Mouse (Mus musculus) hindbrain, embryonic 12.5 days (tissue): ENCODE measurements around the gene Senp8. TPM values are rescaled to one million over a fixed set of nuclear protein-coding genes. Genes with fewer than 3 reads are reported as not detected.
A peak's percentile ranks its signal among the peaks of the same experiment; 100 is the strongest.

ENCODE experiments used
- ATAC-seq: fragments of 200-750 bp; cut with Nextera tagmentation; 2 replicates; pipeline ENCODE4 v1.8.0; 2017; ENCODE audit warnings: moderate TSS enrichment; ENCODE audit not compliant: low FRiP score
- H3K27ac ChIP-seq: fragments of 300-500 bp; sonication (generic); 2 replicates; pipeline ENCODE4 v1.5.1; 2016; ENCODE audit warnings: mild to moderate bottlenecking
- H3K27me3 ChIP-seq: fragments of 300-500 bp; sonication (generic); 2 replicates; pipeline ENCODE4 v1.6.1; 2016; ENCODE audit warnings: mild to moderate bottlenecking
- H3K36me3 ChIP-seq: fragments of 300-500 bp; sonication (generic); 2 replicates; pipeline ENCODE4 v1.6.1; 2016; ENCODE audit warnings: mild to moderate bottlenecking
- H3K4me1 ChIP-seq: fragments of 300-500 bp; sonication (generic); 2 replicates; pipeline ENCODE4 v1.6.1; 2016
- H3K4me2 ChIP-seq: fragments of 300-500 bp; sonication (generic); replicated peaks from 2 replicates; pipeline ENCODE4 v1.6.1; 2016; ENCODE audit warnings: mild to moderate bottlenecking
- H3K4me3 ChIP-seq: fragments of 300-500 bp; sonication (generic); 2 replicates; pipeline ENCODE4 v1.5.1; 2016; ENCODE audit warnings: mild to moderate bottlenecking
- H3K9ac ChIP-seq: fragments of 300-500 bp; sonication (generic); 2 replicates; pipeline ENCODE4 v1.6.1; 2016; ENCODE audit warnings: mild to moderate bottlenecking, moderate library complexity
- H3K9me3 ChIP-seq: fragments of 300-500 bp; sonication (generic); replicated peaks from 2 replicates; pipeline ENCODE4 v1.6.1; 2016; ENCODE audit warnings: mild to moderate bottlenecking
- WGBS: fragments of 180-500 bp; shearing (Covaris S2); methylation state at CpG from one replicate; pipeline ENCODE4 v1.1.7; 2016; 5-methylcytosine and 5-hydroxymethylcytosine counted together
- polyA plus RNA-seq: library from polyadenylated mRNA; unstranded; fragments of >200 nt; fragmentation: Nextera tagmentation; extraction: Ambion mirVana; gene quantifications from 2 replicates; pipeline ENCODE4 v1.2.1, GENCODE M21; 2016

Gene Senp8
- polyA plus RNA-seq, 1 experiment from 2014 or later, result 16.1 TPM

DNA sequence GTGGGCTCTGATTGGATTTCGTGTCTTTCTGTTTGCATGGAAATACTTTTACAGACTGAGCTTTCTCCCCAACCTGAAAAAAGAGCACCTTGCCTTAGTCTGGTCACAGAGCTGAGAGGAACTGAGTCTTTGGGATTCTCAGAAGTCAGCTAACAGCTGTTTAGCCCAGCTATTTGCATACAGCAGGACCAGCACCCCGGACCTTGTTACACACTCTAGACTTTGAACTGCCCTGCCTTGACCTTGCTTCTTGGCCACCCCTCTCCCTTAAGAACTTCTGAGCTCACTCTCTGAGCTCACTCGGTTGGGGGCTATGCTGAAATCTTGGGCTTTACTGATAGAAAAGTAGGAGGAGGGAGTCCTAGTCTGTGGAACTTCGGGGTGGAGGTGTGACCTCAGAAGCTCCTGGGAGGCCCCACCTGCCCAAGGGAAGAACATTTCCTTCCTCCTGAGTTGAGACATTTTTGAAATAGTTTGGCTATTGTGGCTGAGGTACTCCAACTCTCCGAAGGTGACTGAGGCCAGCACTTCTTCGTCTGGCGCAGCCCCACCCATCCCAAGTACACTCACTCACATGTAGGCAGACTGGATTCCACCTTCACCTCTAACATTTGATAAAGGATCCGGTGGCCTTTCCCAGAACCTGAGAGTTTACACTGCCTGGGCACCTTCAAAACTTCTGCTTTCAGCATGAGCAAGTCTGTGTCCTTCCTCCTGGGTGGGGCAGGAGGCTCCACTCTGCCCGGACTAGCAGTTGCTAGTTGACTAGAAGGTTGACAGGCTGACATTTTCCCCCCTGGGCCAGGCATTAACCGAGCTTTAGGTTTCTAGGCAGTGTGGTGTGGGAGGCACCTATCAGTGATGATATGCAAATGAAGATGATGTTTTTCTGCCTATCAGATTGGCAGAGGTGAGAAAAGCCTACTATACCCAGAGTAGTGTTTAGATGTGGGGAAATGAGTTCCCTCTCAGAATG, 43.4 kb downstream of the Senp8 start:
- no peak overlapping the region for H3K27ac ChIP-seq
- H3K9ac ChIP-seq, result no peak overlapping the region
- H3K4me3 ChIP-seq, result no peak overlapping the region
- no peaks in the 10 kb centered on the region for H3K27me3 ChIP-seq
- no peaks in the 10 kb centered on the region for H3K36me3 ChIP-seq
- H3K9me3 ChIP-seq, result no peaks in the 10 kb centered on the region
- no peak for ATAC-seq
- H3K4me2 ChIP-seq, result no peak overlapping the region
- H3K4me1 ChIP-seq, result no peaks in the 10 kb centered on the region
- WGBS, result 68% methylated on average over 10 of the region's 10 CpGs

DNA sequence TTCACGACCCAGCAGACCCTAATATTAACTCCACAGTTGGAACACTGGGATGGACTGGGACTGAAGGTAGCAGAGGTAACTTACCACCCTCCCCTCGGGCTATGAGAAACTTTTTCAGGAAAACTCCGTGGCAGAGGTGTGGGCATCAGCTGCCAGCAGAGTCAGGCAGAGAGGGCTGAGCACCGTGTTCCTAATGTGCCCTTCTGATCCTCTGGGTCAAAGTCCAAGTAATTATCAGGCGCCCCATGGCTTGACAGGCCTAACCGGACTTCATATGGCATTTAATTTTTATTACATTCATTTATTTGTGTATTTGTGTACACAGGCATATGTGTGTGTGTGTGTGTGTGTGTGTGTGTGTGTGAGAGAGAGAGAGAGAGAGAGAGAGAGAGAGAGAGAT, 47.4 kb downstream of the Senp8 start:
- no peaks in the 10 kb centered on the region for H3K36me3 ChIP-seq
- H3K4me1 ChIP-seq, result no peaks in the 10 kb centered on the region
- no peak overlapping the region for H3K4me2 ChIP-seq
- H3K9ac ChIP-seq, result no peak overlapping the region
- 70% methylated on average over 6 of the region's 6 CpGs for WGBS
- H3K9me3 ChIP-seq, result no peaks in the 10 kb centered on the region
- no peak overlapping the region for H3K27ac ChIP-seq
- no peak overlapping the region for H3K4me3 ChIP-seq
- no peak for ATAC-seq
- no peaks in the 10 kb centered on the region for H3K27me3 ChIP-seq

DNA sequence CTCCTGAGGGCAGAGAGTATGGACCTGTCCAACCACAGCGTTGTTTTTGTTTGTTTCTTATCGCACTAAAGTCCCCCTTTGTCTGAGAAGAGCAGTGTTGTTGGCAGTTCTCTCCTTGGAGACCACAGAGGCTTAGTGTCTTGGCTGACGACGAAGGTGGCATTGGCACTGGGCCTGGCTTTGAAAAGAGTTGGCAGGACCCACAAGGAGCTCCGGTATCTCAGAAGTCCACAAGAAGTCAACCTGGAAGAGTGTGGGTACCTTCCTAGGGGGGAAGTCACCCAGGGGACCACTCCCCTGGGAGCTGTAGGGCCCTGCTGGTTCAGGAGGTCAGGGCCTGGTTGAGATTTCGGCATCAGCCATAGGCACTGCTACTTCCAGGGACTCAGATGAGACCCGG, 49.4 kb downstream of the Senp8 start:
- Histone ChIP-seq H3K36me3 (no peaks in the 10 kb centered on the region), H3K4me3 (no peak overlapping the region), H3K9me3 (no peaks in the 10 kb centered on the region), H3K4me2 (no peak overlapping the region), H3K9ac (no peak overlapping the region), H3K27me3 (no peaks in the 10 kb centered on the region), H3K4me1 (no peaks in the 10 kb centered on the region), H3K27ac (no peak overlapping the region)
- 82% methylated on average over 7 of the region's 7 CpGs for WGBS
- no peak for ATAC-seq

DNA sequence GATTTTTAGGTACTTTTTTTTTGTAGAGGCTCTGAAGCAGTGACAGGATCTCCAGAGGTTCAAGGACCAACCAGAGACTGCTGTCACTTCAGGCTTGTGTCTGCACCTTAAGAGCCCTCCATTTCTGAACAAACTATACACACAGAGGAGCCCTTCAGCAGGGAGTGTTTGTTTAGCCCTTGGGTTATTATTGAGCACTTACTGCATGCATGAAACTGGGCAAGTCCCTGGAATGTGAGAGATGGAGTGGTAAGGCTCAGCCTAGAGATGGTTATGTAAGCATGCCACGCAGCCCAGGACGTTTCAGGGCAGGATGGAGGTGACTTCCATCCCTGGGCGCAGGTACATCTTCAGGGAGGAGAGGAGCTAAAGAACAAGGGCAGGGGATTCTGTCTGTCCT, 54.1 kb downstream of the Senp8 start:
- H3K4me1 ChIP-seq, result peaks cover 8% of the 10 kb centered on the region

DNA sequence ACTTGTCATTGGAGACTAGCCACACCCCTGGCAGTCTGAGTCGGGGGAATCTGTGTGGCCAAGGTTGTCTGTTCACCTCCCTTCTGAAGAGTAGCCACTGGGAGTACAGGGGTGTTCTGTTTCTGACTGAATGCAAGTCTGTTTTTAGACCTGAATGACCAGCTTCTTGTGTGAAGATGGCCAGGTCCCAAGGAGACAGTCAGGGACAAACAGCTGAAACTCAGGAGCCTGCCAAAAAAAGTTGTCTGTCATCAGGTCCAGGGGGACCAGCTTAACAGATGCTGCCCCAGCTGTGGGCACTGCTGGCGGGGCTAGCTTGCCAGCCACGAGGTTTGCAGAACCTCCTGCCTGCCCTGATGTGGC, 55.1 kb downstream of the Senp8 start:
- Histone ChIP-seq H3K9ac (no peak overlapping the region), H3K4me2 (no peak overlapping the region), H3K27ac (no peak overlapping the region), H3K4me1 (peaks cover 8% of the 10 kb centered on the region), H3K4me3 (no peak overlapping the region), H3K9me3 (no peaks in the 10 kb centered on the region), H3K27me3 (peaks cover 5% of the 10 kb centered on the region; the same call in 1 of the 2 replicates), H3K36me3 (no peaks in the 10 kb centered on the region)
- no peak for ATAC-seq
- WGBS, result 31% methylated on average over 3 of the region's 3 CpGs

More for the DNA sequence above, 54.1 kb downstream of the Senp8 start:
- Histone ChIP-seq H3K4me3 (no peak overlapping the region), H3K36me3 (no peaks in the 10 kb centered on the region), H3K27ac (no peak overlapping the region), H3K9me3 (no peaks in the 10 kb centered on the region), H3K4me2 (no peak overlapping the region), H3K9ac (no peak overlapping the region), H3K27me3 (peaks cover 5% of the 10 kb centered on the region; the same call in 1 of the 2 replicates)
- 90% methylated on average over 3 of the region's 3 CpGs for WGBS
- no peak for ATAC-seq

DNA sequence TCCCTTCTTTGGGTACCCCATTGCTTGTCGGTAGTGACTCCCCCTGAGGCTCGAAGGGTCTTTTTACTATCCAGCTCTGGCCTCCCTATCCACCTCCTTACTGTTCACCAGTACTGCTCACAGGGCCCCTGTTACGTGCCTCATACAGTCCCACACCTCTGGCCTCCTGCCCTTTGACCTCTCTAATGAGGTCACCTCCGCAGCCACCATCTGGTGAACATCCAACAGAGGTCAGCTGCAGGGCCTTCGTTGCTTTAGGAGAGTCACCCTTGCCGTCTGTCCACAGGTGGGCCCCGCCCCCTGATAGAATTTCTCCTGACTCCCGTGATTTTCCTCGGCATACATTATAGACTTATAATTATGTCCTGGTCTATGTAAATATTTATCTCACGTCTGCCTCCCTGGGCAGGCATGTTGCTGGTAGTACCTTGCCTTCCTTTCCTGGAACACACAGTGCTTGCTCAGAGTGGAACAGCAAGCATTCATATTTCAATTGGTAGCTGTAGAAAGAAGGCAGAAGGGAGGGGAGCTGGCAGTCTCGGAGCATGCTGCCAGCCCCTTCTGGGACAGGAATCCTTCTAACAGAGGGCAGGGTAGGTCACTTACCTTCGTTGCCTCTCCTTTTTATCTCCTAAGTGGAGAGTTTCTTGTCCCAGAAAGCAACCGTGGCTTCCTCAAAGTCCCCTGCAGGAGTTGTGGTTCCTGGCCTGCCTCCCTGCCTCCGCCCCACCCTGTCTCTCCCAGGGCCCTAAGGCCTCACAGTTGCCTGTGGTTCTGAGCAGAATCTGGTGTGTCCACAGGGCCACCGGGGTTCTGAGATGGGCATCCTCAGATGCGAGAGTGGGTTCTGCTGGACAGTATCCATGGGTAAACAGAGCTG, 55.7 kb downstream of the Senp8 start:
- Histone ChIP-seq H3K4me2 (no peak overlapping the region), H3K27ac (no peak overlapping the region), H3K4me3 (no peak overlapping the region), H3K9me3 (no peaks in the 10 kb centered on the region), H3K4me1 (peaks cover 8% of the 10 kb centered on the region), H3K36me3 (no peaks in the 10 kb centered on the region), H3K27me3 (peaks cover 5% of the 10 kb centered on the region; the same call in 1 of the 2 replicates), H3K9ac (no peak overlapping the region)
- ATAC-seq, result no peak
- 55% methylated on average over 16 of the region's 16 CpGs for WGBS

DNA sequence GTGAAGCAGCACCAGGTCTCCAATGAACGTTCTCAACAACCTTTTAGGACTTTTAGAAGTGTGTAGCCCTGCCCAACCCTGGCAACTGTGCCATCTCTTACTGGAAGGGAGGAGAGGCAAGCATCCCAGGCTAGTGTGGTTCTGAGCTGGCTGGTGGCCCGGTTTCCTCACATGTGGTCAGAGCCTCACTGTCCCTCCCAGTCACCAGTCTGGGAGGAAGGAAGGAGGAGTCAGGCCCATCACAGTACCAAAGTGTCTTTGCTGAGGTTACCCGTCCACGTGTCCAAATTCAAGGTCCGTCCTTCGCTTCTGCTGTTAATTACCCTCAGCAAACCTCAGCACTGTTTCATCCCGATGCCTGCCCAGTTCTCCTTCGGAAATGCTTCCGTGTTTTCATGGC, 58.4 kb downstream of the Senp8 start:
- peaks cover 8% of the 10 kb centered on the region for H3K4me1 ChIP-seq
- H3K4me3 ChIP-seq, result peak overlapping the region; percentile 20
- peak; percentile 73 for ATAC-seq
- no peak overlapping the region for H3K27ac ChIP-seq
- 35% methylated on average over 9 of the region's 9 CpGs for WGBS
- no peaks in the 10 kb centered on the region for H3K36me3 ChIP-seq
- H3K27me3 ChIP-seq, result peaks cover 5% of the 10 kb centered on the region; the same call in 1 of the 2 replicates
- H3K9ac ChIP-seq, result peak overlapping the region; percentile 48; the same call in 1 of the 2 replicates
- peak overlapping the region; percentile 52 for H3K4me2 ChIP-seq
- H3K9me3 ChIP-seq, result no peaks in the 10 kb centered on the region

DNA sequence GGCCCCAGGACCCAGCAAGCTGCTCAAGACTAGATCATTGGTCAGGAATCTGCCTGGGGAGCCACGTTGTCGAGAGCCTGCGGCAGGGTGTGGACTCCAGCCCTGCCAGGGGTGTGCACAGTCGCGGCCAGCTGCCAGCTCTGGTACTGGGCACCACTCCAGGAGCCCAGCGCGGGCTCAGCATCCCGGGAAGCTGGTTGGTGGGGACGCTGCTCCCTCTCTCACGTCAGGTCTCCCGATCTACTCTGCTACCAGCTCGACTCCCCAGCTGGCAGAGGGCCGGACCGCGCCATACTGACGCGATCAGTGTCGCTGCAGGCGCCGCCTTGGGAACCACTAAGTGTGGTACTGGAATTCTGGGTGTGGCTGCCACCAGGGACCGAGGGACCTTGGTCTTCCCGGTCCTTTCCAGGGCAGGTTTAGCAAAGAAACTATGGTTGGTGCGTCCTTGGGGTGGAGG, 58.8 kb downstream of the Senp8 start:
- no peaks in the 10 kb centered on the region for H3K9me3 ChIP-seq
- no peak overlapping the region for H3K27ac ChIP-seq
- peaks cover 5% of the 10 kb centered on the region; the same call in 1 of the 2 replicates for H3K27me3 ChIP-seq
- WGBS, result 4% methylated on average over 23 of the region's 23 CpGs
- H3K36me3 ChIP-seq, result no peaks in the 10 kb centered on the region
- peak overlapping the region; percentile 20 for H3K4me3 ChIP-seq
- H3K4me1 ChIP-seq, result peaks cover 8% of the 10 kb centered on the region
- peak; percentile 89 for ATAC-seq
- peak overlapping the region; percentile 48 for H3K9ac ChIP-seq
- H3K4me2 ChIP-seq, result peak overlapping the region; percentile 52

DNA sequence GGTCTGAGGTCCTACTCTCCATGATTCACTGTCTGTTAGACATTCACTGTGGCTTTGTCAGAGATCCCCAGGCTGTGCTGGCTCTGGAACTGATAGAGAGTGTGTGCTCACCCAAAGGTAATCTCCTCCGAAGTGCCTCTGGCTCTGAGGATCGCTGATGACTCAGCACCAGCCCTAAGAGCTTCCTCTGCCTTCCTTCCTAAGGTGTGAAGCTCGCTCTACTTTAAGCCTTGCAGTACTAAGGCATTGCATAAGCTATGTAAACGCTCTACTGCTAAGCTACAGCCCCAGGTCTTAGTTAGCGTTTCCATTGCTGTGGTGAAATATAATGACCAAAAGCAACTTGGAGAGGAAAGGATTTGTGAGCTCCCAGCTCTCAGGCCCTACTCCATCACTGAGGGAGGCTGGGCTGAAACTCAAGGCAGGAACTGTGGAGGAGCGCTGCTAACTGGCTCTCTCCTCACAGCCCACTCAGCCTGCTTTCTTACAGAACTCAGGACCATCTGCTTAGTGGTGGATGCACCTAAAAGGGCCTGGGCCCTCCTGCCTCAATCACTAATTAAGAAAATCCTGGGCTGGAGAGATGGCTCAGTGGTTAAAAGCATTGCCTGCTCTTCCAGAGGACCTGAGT, 63.0 kb downstream of the Senp8 start:
- WGBS, result 46% methylated on average over 6 of the region's 6 CpGs
- Histone ChIP-seq H3K27ac (no peak overlapping the region), H3K27me3 (peaks cover 14% of the 10 kb centered on the region; the same call in 1 of the 2 replicates), H3K9me3 (no peaks in the 10 kb centered on the region), H3K4me1 (peaks cover 8% of the 10 kb centered on the region), H3K4me3 (no peak overlapping the region), H3K36me3 (no peaks in the 10 kb centered on the region), H3K9ac (no peak overlapping the region), H3K4me2 (no peak overlapping the region)
- no peak for ATAC-seq
